Mouse (Mus musculus) central nervous system, embryonic 11.5 days (tissue): Measurements from ENCODE around the gene Snupn. TPM values are rescaled to one million over a fixed set of nuclear protein-coding genes. Genes with fewer than 3 reads are reported as not detected.

Experiments used
- polyA plus RNA-seq: library from polyadenylated mRNA; depleted of rRNA; stranded (reverse); fragments of >200 nt; gene quantifications from 2 replicates; pipeline ENCODE4 v1.2.3, GENCODE M21; 2012; rRNA removed

Snupn gene
- polyA plus RNA-seq, result 16.5 and 19.8 TPM in 2 replicates

DNA sequence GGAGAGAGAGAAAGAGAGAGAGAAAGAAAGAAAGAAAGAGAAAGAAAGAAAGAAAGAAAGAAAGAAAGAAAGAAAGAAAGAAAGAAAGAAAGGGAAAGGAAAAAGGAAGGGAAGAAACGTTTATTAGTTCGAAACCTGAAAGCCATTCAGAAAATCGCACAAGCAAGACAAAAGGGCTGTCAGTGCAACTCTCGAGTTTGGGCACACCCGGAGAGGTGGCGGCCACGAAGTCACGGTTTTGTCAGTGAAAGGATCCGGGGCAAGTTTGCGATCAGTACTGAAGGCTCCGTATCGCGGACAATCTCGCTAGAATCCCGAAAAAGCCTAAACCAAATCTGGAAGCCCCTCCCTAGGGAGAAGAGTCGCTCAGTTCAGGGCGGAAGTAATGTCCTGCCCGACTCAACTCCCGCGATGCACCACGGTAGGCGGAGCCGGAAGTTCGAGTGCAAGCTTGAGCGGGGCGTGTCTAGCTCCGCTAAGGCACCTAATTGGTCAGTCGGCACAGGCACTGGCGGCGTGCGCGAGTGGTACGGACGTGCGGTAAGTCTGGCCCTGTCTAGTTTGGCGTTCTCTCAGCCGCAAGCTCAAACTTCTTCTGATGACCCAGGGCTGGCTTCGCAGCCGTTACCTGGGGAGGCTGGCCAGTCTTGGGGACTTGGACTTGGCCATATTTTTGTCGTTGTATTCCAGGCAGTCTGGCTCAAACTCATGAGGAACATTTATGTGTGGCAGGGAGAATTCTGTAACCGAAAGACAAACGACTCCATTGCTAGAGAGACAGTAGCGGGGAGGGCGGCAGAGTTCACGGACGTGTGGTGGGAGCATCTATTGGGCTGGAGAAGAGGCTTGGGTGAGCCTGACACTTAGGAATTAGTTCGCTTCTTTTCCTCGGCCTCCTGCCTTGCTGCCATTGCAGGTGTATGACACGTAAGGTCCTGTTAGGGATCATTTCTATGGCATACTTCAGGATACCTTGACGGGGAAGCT, at the start of gene Snupn:
Gene Snupn (plus strand): TSS at position 465 of the 987 bp plus-strand sequence.

DNA sequence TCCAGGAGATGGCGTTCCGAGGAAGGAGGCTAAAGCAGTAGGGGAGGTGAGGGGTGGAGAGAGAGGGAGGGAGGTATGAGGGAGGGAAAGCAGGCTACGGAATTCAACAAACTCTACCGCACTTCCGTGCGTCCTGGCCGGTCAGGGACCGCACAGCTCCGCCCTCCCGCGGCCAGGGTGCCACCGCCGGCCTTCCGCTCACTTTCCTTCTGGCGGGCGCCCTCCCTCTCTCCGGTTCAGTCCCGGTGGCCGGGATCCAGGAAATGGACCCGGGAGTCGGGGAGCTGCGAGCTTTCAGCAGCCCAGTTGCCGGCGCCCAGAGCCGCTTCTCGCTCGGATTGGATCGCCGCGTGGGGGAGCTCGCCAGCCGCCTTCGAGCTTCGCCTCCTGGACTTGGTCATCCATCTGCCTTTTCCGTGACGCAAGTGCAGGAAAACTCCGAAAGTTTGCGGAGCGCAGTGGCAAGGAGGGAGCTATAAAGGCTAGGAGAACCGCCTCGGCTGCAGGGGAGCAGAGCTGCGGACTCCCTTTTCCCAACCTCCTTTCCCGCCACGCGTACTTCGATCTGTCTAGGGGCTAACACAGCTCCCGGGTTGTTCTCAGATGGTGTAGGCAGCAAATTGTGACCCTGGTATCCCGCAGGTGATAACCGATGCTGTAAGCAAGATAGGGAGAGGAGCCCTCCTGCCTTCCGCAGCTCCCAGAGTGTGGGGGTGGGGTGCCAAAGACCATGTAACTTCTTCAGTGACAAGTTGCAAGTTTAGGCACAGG, 22.5 kb upstream of the Snupn start, which contains the start of gene Snx33:
Gene Snx33 (minus strand): TSS at position 331 of the 771 bp plus-strand sequence.

GRCm38 (mm10) chr9:56937223-56938160, 13.2 kb upstream of the Snupn start, which contains the start of gene Imp3:
Imp3 (plus strand) TSS chr9:56937475.

DNA sequence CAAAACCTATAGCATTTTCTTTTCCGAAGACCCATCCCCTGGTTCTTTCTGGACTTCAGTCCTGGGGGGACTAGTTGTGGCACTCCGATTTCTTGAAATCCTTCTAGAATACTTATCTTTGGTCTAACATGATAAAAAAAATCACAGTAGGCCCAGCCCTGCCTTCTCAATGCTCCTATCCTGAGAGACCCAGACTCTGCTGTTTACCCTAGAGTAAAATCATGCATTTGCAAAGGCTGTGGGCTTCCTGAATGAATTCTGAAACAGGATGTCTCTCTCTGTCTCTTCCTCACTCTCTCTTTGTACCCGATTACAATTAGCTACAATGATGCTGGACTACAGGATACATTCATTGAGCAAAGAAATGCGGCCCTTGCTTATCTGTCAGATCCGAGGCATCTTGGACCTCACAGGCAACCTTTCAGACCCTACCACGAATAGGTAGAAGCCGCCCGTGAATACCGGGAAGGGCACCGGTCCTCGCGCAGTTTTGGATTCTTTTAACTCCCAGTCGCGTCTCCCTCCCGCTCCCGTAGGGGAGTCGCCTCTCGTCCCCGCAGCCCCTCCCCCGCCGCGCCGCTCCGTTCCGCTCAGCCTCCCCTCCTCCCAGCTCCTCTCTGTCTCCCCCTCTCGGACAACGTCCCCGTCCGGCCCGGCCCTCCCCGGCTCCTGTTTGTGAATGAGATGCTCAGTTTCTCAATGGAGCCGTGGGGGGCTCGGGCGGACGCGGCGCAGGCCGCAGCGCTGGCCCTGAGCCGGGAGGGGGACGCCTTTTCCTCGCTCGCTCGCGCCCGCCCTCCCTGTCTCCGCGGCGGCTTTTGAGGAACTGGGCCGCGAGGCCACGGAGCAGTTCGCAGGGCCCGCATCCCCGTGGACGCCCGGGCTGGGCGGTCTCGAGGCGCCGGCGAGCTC, 43.9 kb downstream of the Snupn start, which contains the start of gene Ptpn9:
Gene Ptpn9 (plus strand): TSS at position 638 of the 912 bp plus-strand sequence.

Other genes with a start within 250 kb of the Snupn start
- gene Lingo1, start 154.4 kb upstream of the Snupn start, polyA plus RNA-seq, result 9.9 and 20.5 TPM in 2 replicates
- gene Odf3l1, start 86.2 kb upstream of the Snupn start, polyA plus RNA-seq, result 0.29 TPM in 1 of 2 replicates, not detected in the other
- 2.0 and 5.6 TPM in 2 replicates for gene Cspg4, start 85.8 kb upstream of the Snupn start, polyA plus RNA-seq
- 6.7 and 8.9 TPM in 2 replicates for gene Snx33, start 22.5 kb upstream of the Snupn start, polyA plus RNA-seq
- gene Imp3, start 13.4 kb upstream of the Snupn start, polyA plus RNA-seq, result 103 and 126 TPM in 2 replicates
- gene Ptpn9, start 44.0 kb downstream of the Snupn start, polyA plus RNA-seq, result 26.1 and 37.2 TPM in 2 replicates
- gene Sin3a, start 121.2 kb downstream of the Snupn start, polyA plus RNA-seq, result 55.8 and 88.4 TPM in 2 replicates
- 80.1 and 106 TPM in 2 replicates for gene Man2c1, start 179.8 kb downstream of the Snupn start, polyA plus RNA-seq
- 7.5 and 9.3 TPM in 2 replicates for gene Neil1, start 197.4 kb downstream of the Snupn start, polyA plus RNA-seq
- 133 and 143 TPM in 2 replicates for gene Commd4, start 207.5 kb downstream of the Snupn start, polyA plus RNA-seq